Mouse (Mus musculus): ENCODE results near the gene Mlph. TPM values are rescaled to one million over a fixed set of nuclear protein-coding genes. Genes with fewer than 3 reads are reported as not detected.

Mlph gene
- 0.07 TPM for polyA plus RNA-seq (2012; fragmentation: generic; extraction: Trizol)
- long read RNA-seq, experiment 1 = 0 reads
- long read RNA-seq, experiment 2, full-length matches to known transcripts = 1 of 1 reads
- long read RNA-seq, experiment 2, partial matches to known transcripts = 0 of 1 reads
- long read RNA-seq, experiment 2, other reads (novel, unspliced or antisense) = 0 of 1 reads

DNA sequence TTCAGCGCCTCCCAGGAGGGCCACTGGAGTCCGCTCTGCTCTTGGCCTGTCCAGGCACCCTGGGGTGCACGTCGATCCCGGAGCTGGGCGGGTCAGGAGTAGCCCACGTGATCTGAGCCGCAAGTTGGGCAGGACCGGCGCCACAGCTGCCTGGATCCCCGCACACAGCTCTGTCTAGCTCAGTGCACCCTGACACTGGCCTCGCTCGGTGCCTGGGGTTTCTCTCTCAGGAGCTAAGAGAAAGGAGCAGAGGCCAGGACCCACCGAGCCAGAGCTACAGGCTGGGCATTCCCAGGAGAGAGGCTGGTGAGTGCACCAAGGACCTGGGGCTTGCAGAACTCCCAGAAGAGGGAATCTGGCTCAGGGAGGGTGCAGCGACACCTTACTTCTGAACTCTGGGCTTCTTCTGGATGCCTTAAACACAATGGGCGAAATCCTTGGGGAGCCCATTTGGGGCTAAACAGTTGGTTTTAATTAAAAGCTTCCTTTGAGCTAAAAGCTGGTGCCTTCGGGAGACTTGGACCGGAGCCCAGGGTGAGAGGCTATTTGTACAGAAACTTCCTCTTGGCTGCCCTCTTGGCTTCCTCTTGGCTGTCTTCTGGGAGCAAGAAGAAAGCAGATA is at the start of gene Mlph:
Gene Mlph, plus strand, starts transcription at position 138 of the 622 bp plus-strand sequence.
- H3K79me2 ChIP-seq (ENCODE audit: control insufficient read depth, insufficient read depth) = no peaks in the 10 kb centered on the region
- H3K79me3 ChIP-seq (ENCODE audit: low read depth) = no peaks in the 10 kb centered on the region
- no peak within 1 kb of the TSS for H3ac ChIP-seq (ENCODE audit: control insufficient read depth, insufficient read length, low read depth)
- H3K36me3 ChIP-seq (ENCODE audit: control insufficient read depth, insufficient read depth) = no peaks in the 10 kb centered on the region
- TF ChIP-seq FOSL1 (IDR thresholded peaks at IDR 0.05; ENCODE audit: insufficient read depth, low read length, poor library complexity, severe bottlenecking) (no peak), USF1 (IDR thresholded peaks at IDR 0.05; ENCODE audit: low read depth) (peak; percentile 31)
- H3K4me3 ChIP-seq (ENCODE audit: insufficient read depth, poor library complexity, severe bottlenecking) = no peak within 1 kb of the TSS
- H3K27me3 ChIP-seq (ENCODE audit: control insufficient read depth, insufficient read depth, insufficient read length) = no peaks in the 10 kb centered on the region

DNA sequence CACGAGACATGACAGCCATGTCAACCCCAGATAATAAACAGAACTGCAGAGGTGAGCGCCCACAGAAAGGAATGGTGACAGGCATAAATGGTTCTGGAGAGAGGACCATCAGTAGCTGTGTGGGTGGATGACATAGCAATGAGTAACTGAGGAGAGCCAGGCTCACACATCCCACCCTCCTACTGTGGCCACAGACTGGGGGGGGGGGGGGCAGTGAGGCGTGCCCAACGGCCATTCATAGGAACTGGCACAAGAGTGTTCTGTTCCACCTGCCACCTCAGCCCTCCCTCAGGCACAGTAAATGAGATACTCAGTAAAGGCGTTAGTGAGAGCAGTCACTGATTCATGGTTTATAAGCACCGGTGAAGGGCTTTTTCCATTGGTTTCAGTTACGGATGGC is 48.2 kb upstream of the Mlph start:
- no peaks in the 10 kb centered on the region for H3K36me3 ChIP-seq (ENCODE audit: control insufficient read depth, insufficient read depth)
- no peak overlapping the region for H3K4me3 ChIP-seq (ENCODE audit: insufficient read depth, poor library complexity, severe bottlenecking)
- no peak overlapping the region for H3ac ChIP-seq (ENCODE audit: control insufficient read depth, insufficient read length, low read depth)
- no peaks in the 10 kb centered on the region for H3K27me3 ChIP-seq (ENCODE audit: control insufficient read depth, insufficient read depth, insufficient read length)
- no peak for TF ChIP-seq MYOG (IDR thresholded peaks at IDR 0.05; ENCODE audit: control insufficient read depth, extremely low read depth, insufficient read length)
- TF ChIP-seq USF1 (IDR thresholded peaks at IDR 0.05; ENCODE audit: low read depth) = no peak
- no peak for TF ChIP-seq CTCF (IDR thresholded peaks at IDR 0.05; ENCODE audit: control insufficient read depth, insufficient read depth, insufficient read length)
- TF ChIP-seq CEBPB (IDR thresholded peaks at IDR 0.05; ENCODE audit: low read depth) = no peak
- peak; percentile 52 for TF ChIP-seq MYOD1 (IDR thresholded peaks at IDR 0.05; ENCODE audit: control insufficient read depth, insufficient read length, low read depth)
- TF ChIP-seq FOSL1 (IDR thresholded peaks at IDR 0.05; ENCODE audit: insufficient read depth, low read length, poor library complexity, severe bottlenecking) = peak; percentile 3
- no peak for TF ChIP-seq MAX (IDR thresholded peaks at IDR 0.05)
- no peaks in the 10 kb centered on the region for H3K79me3 ChIP-seq (ENCODE audit: low read depth)
- no peaks in the 10 kb centered on the region for H3K79me2 ChIP-seq (ENCODE audit: control insufficient read depth, insufficient read depth)

DNA sequence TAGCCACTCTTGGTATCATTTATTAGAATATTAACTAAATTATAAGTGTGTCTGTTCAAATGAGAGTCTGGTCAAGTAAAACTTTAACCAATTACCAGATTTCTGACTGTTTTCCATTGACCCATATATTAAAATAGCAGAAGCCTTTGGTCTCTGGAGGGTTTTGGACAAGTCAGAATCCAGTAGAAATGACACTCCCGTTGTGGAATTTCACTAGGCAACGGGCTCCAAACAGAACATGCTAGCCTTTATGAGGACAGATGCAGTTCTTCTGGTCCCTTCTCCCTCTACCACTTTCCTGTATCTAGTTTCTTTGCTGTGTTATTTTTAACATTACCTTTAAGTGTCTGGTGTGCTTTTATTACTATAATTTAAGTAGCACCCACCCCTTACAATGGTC is 44.3 kb upstream of the Mlph start:
- TF ChIP-seq MAX (IDR thresholded peaks at IDR 0.05) (no peak), MYOG (IDR thresholded peaks at IDR 0.05; ENCODE audit: control insufficient read depth, extremely low read depth, insufficient read length) (no peak), MYOD1 (IDR thresholded peaks at IDR 0.05; ENCODE audit: control insufficient read depth, insufficient read length, low read depth) (no peak), FOSL1 (IDR thresholded peaks at IDR 0.05; ENCODE audit: insufficient read depth, low read length, poor library complexity, severe bottlenecking) (no peak), CTCF (IDR thresholded peaks at IDR 0.05; ENCODE audit: control insufficient read depth, insufficient read depth, insufficient read length) (no peak), USF1 (IDR thresholded peaks at IDR 0.05; ENCODE audit: low read depth) (no peak)
- Histone ChIP-seq H3K4me3 (ENCODE audit: insufficient read depth, poor library complexity, severe bottlenecking) (no peak overlapping the region), H3K79me3 (ENCODE audit: low read depth) (no peaks in the 10 kb centered on the region), H3K79me2 (ENCODE audit: control insufficient read depth, insufficient read depth) (no peaks in the 10 kb centered on the region), H3K36me3 (ENCODE audit: control insufficient read depth, insufficient read depth) (no peaks in the 10 kb centered on the region), H3ac (ENCODE audit: control insufficient read depth, insufficient read length, low read depth) (no peak overlapping the region), H3K27me3 (ENCODE audit: control insufficient read depth, insufficient read depth, insufficient read length) (no peaks in the 10 kb centered on the region)

DNA sequence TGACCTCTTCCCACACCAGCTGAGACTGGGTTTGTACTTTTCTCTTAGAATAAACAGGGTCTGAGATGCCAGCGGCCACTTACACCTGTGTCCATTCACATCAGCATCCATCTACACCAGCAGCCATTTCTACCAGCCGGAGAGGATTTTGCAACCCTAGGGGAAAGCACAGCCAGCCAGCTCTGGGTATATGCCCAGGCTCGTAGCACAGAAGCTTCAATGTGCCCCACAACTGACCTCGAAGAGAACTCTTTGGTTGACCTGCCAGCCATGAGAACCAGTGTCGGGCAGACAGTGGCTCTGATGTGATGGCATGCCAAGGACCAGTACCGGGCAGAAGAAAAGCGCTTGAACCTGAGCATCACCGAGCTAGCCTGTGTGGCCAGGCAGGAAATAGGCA is 39.5 kb upstream of the Mlph start:
- no peaks in the 10 kb centered on the region for H3K79me3 ChIP-seq (ENCODE audit: low read depth)
- TF ChIP-seq CEBPB (IDR thresholded peaks at IDR 0.05; ENCODE audit: low read depth) (no peak), FOSL1 (IDR thresholded peaks at IDR 0.05; ENCODE audit: insufficient read depth, low read length, poor library complexity, severe bottlenecking) (no peak), CTCF (IDR thresholded peaks at IDR 0.05; ENCODE audit: control insufficient read depth, insufficient read depth, insufficient read length) (no peak), MYOG (IDR thresholded peaks at IDR 0.05; ENCODE audit: control insufficient read depth, extremely low read depth, insufficient read length) (no peak), MAX (IDR thresholded peaks at IDR 0.05) (no peak), USF1 (IDR thresholded peaks at IDR 0.05; ENCODE audit: low read depth) (no peak), MYOD1 (IDR thresholded peaks at IDR 0.05; ENCODE audit: control insufficient read depth, insufficient read length, low read depth) (no peak)
- no peaks in the 10 kb centered on the region for H3K79me2 ChIP-seq (ENCODE audit: control insufficient read depth, insufficient read depth)
- H3K36me3 ChIP-seq (ENCODE audit: control insufficient read depth, insufficient read depth) = no peaks in the 10 kb centered on the region
- H3K4me3 ChIP-seq (ENCODE audit: insufficient read depth, poor library complexity, severe bottlenecking) = no peak overlapping the region
- no peak overlapping the region for H3ac ChIP-seq (ENCODE audit: control insufficient read depth, insufficient read length, low read depth)
- no peaks in the 10 kb centered on the region for H3K27me3 ChIP-seq (ENCODE audit: control insufficient read depth, insufficient read depth, insufficient read length)

DNA sequence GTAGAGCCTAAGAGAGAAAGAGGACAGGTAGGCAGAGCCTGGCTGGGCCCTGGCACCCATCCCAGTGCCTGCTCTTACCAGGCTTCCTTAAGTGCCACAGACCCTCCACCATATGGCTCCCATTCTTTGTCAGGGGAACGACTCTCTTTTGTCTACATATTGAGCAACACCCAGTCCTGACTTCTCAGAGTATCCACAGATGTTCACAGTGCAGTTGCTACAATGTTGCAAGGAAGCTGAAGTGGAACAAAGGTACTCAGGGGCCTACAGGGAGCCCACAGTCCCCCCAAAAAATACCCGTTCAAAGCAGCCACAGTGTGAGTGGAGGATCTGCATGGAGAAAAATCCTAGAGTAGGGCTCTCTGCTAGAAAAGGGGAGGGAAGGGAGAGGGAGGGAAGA is 38.9 kb upstream of the Mlph start:
- Histone ChIP-seq H3K27me3 (ENCODE audit: control insufficient read depth, insufficient read depth, insufficient read length) (no peaks in the 10 kb centered on the region), H3K36me3 (ENCODE audit: control insufficient read depth, insufficient read depth) (no peaks in the 10 kb centered on the region), H3K79me2 (ENCODE audit: control insufficient read depth, insufficient read depth) (no peaks in the 10 kb centered on the region), H3ac (ENCODE audit: control insufficient read depth, insufficient read length, low read depth) (no peak overlapping the region), H3K79me3 (ENCODE audit: low read depth) (no peaks in the 10 kb centered on the region), H3K4me3 (ENCODE audit: insufficient read depth, poor library complexity, severe bottlenecking) (no peak overlapping the region)
- TF ChIP-seq CEBPB (IDR thresholded peaks at IDR 0.05; ENCODE audit: low read depth) (no peak), USF1 (IDR thresholded peaks at IDR 0.05; ENCODE audit: low read depth) (no peak), CTCF (IDR thresholded peaks at IDR 0.05; ENCODE audit: control insufficient read depth, insufficient read depth, insufficient read length) (no peak), MYOG (IDR thresholded peaks at IDR 0.05; ENCODE audit: control insufficient read depth, extremely low read depth, insufficient read length) (no peak), MAX (IDR thresholded peaks at IDR 0.05) (no peak)

Data from C2C12 (cell line).